Mouse (Mus musculus) embryonic fibroblast, embryonic 13.5 days (primary cell): ENCODE results near the gene Cldnd2. TPM values are rescaled to one million over a fixed set of nuclear protein-coding genes. Genes with fewer than 3 reads are reported as not detected.

Source experiments
- H3K27ac ChIP-seq: 2 replicates; pipeline ENCODE4 v1.5.1; 2012; ENCODE audit warnings: low read length, control low read depth, inconsistent platforms; ENCODE audit not compliant: insufficient read depth
- H3K4me1 ChIP-seq: 2 replicates; pipeline ENCODE4 v1.6.1; 2011; ENCODE audit warnings: low read length; ENCODE audit not compliant: control insufficient read depth, insufficient read depth
- H3K4me3 ChIP-seq: 2 replicates; pipeline ENCODE4 v1.5.1; 2011; ENCODE audit warnings: mild to moderate bottlenecking, control low read depth, low read length; ENCODE audit not compliant: insufficient read depth
- CTCF ChIP-seq: IDR thresholded peaks from 2 replicates; pipeline ENCODE4 v1.5.1; 2011; ENCODE audit warnings: mild to moderate bottlenecking, control low read depth, low read length, moderate library complexity, borderline replicate concordance; ENCODE audit not compliant: insufficient read depth
- POLR2A ChIP-seq: IDR thresholded peaks from 2 replicates; pipeline ENCODE4 v1.6.1; 2011; ENCODE audit warnings: low read depth, mild to moderate bottlenecking, control low read depth, low read length, moderate library complexity
- polyA plus RNA-seq: library from polyadenylated mRNA; stranded (reverse); fragments of >200 nt; gene quantifications from 2 replicates; pipeline ENCODE4 v1.2.4, GENCODE M21; 2011; ENCODE audit warnings: low read depth; ENCODE audit not compliant: missing spikeins, insufficient read length

Gene Cldnd2
- polyA plus RNA-seq, 1 experiment: not detected

GRCm38 (mm10) chr7:43483236-43483635 is 42.7 kb downstream of the Cldnd2 start:
- Histone ChIP-seq H3K4me3 (no peak overlapping the region), H3K27ac (no peak overlapping the region), H3K4me1 (peaks cover 20% of the 10 kb centered on the region)
- no peak for TF ChIP-seq POLR2A
- TF ChIP-seq CTCF: no peak

GRCm38 (mm10) chr7:43488646-43489045 is 48.1 kb downstream of the Cldnd2 start:
- no peak overlapping the region for H3K27ac ChIP-seq
- no peak overlapping the region for H3K4me3 ChIP-seq
- peaks cover 3% of the 10 kb centered on the region; the same call in 1 of the 2 replicates for H3K4me1 ChIP-seq
- TF ChIP-seq CTCF (no peak), POLR2A (no peak)

GRCm38 (mm10) chr7:43489631-43490125 is 49.1 kb downstream of the Cldnd2 start, which contains the start of gene Iglon5:
Gene Iglon5 (minus strand): TSS chr7:43490075.
- no peak within 1 kb of the TSS for H3K27ac ChIP-seq
- peak within 1 kb of the TSS; percentile 37 for H3K4me3 ChIP-seq
- H3K4me1 ChIP-seq: peaks cover 3% of the 10 kb centered on the region; the same call in 1 of the 2 replicates
- TF ChIP-seq POLR2A (no peak), CTCF (no peak)

- H3K27ac ChIP-seq: no peak overlapping the region
- H3K4me3 ChIP-seq: peak overlapping the region; percentile 37
- H3K4me1 ChIP-seq: peaks cover 3% of the 10 kb centered on the region; the same call in 1 of the 2 replicates
- TF ChIP-seq CTCF (no peak), POLR2A (peak; percentile 56)
These were observed 49.6 kb downstream of the Cldnd2 start for GRCm38 (mm10) chr7:43490182-43490584.

GRCm38 (mm10) chr7:43490861-43491260 is 50.3 kb downstream of the Cldnd2 start:
- TF ChIP-seq POLR2A (no peak), CTCF (no peak)
- peaks cover 3% of the 10 kb centered on the region; the same call in 1 of the 2 replicates for H3K4me1 ChIP-seq
- no peak overlapping the region for H3K4me3 ChIP-seq
- H3K27ac ChIP-seq: no peak overlapping the region

Other genes starting within 250 kb of the Cldnd2 start
- gene Zfp715, start 127.5 kb upstream of the Cldnd2 start, polyA plus RNA-seq: 18.9 and 19.4 TPM in 2 replicates
- gene Siglecf, start 89.4 kb upstream of the Cldnd2 start, polyA plus RNA-seq: 0.27 TPM in 1 of 2 replicates, not detected in the other
- 12.5 and 30.9 TPM in 2 replicates for gene Siglecg, start 32.6 kb upstream of the Cldnd2 start, polyA plus RNA-seq
- not detected in 2 replicates for gene Lim2, start 13.1 kb upstream of the Cldnd2 start, polyA plus RNA-seq
- not detected in 2 replicates for gene Nkg7, start 3.7 kb upstream of the Cldnd2 start, polyA plus RNA-seq
- gene Etfb, start 3.3 kb downstream of the Cldnd2 start, polyA plus RNA-seq: 104 and 143 TPM in 2 replicates
- gene Gm45233, start 3.3 kb downstream of the Cldnd2 start, polyA plus RNA-seq: 0.72 TPM in 1 of 2 replicates, not detected in the other
- 2.6 and 3.1 TPM in 2 replicates for gene Vsig10l, start 22.4 kb downstream of the Cldnd2 start, polyA plus RNA-seq
- gene Iglon5, start 49.3 kb downstream of the Cldnd2 start, polyA plus RNA-seq: 19.4 and 23.7 TPM in 2 replicates
- not detected in 2 replicates for gene 4931406B18Rik, start 65.2 kb downstream of the Cldnd2 start, polyA plus RNA-seq
- gene Cd33, start 103.6 kb downstream of the Cldnd2 start, polyA plus RNA-seq: 0.72 TPM in 1 of 2 replicates, not detected in the other
- gene Zfp658, start 121.5 kb downstream of the Cldnd2 start, polyA plus RNA-seq: 2.8 and 4.1 TPM in 2 replicates
- gene Zfp719, start 138.8 kb downstream of the Cldnd2 start, polyA plus RNA-seq: 19.8 and 24.2 TPM in 2 replicates
- not detected in 2 replicates for gene Zfp819, start 166.4 kb downstream of the Cldnd2 start, polyA plus RNA-seq
- gene Ceacam18, start 193.9 kb downstream of the Cldnd2 start, polyA plus RNA-seq: not detected in 2 replicates
- gene Siglece, start 219.4 kb downstream of the Cldnd2 start, polyA plus RNA-seq: not detected in 2 replicates
- 6.5 and 6.6 TPM in 2 replicates for gene Ctu1, start 231.2 kb downstream of the Cldnd2 start, polyA plus RNA-seq
- not detected in 2 replicates for gene Klk14, start 249.6 kb downstream of the Cldnd2 start, polyA plus RNA-seq